Mouse (Mus musculus): ENCODE measurements at regions not wholly inside any gene's neighbourhood (a gene's known extent, or its start where the extent isn't known, plus 50 kb on each side); places are given as distances from the start of the nearest gene placed in this dataset.

DNA sequence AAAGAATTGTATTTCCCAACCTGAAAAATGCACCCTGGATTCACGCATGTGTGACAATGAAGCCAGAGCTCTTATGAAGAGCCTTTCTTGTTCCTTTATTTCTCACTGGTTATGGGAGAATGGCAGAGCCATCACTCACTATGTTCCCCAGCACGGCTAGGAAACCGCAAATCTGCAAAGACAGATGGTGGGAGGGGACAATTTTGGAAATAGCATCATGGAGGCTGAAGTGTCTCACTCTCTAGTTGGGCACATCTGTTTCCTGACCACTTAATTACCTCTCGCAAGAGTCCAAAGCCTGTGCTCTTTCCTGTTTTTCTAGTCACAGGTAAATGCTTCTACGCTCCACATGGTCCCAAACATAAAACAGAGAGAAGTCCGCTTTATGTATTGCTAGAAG, 245.6 kb downstream of the Hivep2 start:
- H3K36me3 ChIP-seq (replicated peaks; ENCODE audit: control insufficient read depth, insufficient read depth) = no peaks in the 10 kb centered on the region

DNA sequence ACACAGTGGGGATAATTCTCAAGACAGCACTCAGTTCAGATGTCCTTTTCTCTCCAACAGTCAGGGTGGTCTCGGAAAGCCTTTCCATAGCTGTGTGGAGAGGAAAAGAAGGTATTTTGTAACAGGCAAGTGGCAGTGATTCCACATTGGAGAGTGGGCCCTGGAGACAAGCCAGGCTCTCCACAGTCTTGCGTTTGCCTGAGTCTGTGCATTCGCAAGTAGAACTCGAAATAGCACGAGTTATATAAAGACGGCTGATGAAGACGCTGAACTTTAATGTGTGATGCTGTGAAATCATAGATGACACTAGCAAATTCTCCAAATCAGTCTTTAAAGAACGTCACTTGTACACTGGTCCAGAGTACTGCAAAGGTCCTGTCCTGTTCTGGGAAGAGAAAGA, 244.6 kb downstream of the Hivep2 start:
- H3K4me3 ChIP-seq (replicated peaks; ENCODE audit: low read length) = no peak overlapping the region
- H3K9ac ChIP-seq = no peak overlapping the region
- no peaks in the 10 kb centered on the region for H3K36me3 ChIP-seq (replicated peaks; ENCODE audit: control insufficient read depth, insufficient read depth)
- no peak overlapping the region for H3K4me2 ChIP-seq (replicated peaks)
- no peak for DNase-seq (ENCODE audit: low spot score)
- no peaks in the 10 kb centered on the region for H3K27me3 ChIP-seq (ENCODE audit: control insufficient read depth, insufficient read depth, low read length)
- ATAC-seq (ENCODE audit: low FRiP score) = no peak
- no peak overlapping the region for H3K27ac ChIP-seq
- no peaks in the 10 kb centered on the region for H3K4me1 ChIP-seq (replicated peaks; ENCODE audit: control insufficient read depth, insufficient read depth, low read length)
- WGBS = 95% methylated on average over 8 of the region's 8 CpGs
- no peaks in the 10 kb centered on the region for H3K9me3 ChIP-seq (ENCODE audit: control insufficient read depth, low read length)

More for the DNA sequence above, 245.6 kb downstream of the Hivep2 start:
- no peaks in the 10 kb centered on the region for H3K4me1 ChIP-seq (replicated peaks; ENCODE audit: control insufficient read depth, insufficient read depth, low read length)
- H3K27me3 ChIP-seq (ENCODE audit: control insufficient read depth, insufficient read depth, low read length) = no peaks in the 10 kb centered on the region
- H3K27ac ChIP-seq = no peak overlapping the region
- H3K4me3 ChIP-seq (replicated peaks; ENCODE audit: low read length) = no peak overlapping the region
- DNase-seq (ENCODE audit: low spot score) (no peak), ATAC-seq (ENCODE audit: low FRiP score) (no peak)
- no peak overlapping the region for H3K4me2 ChIP-seq (replicated peaks)
- WGBS = 81% methylated on average over 6 of the region's 6 CpGs
- H3K9ac ChIP-seq = no peak overlapping the region
- no peaks in the 10 kb centered on the region for H3K9me3 ChIP-seq (ENCODE audit: control insufficient read depth, low read length)

DNA sequence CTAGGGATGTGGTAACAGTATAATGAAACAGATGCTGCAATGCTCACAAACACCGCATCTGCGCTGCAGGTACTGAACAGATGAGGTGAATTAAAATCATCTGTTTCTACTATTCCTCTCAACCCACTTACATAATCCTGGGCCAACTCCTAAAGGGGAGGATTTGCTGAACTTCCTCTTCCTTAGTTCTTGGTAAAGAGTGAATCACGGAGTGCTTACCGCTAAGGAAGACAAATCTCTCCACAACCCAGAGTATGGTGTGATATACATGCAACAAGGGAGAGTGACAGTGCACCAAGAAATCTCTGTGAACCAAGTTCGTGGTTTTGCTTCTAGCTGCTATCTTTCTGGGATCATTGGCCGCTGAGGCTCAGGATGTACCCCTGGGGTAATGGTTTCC, 244.2 kb downstream of the Hivep2 start:
- Histone ChIP-seq H3K4me1 (replicated peaks; ENCODE audit: control insufficient read depth, insufficient read depth, low read length) (no peaks in the 10 kb centered on the region), H3K4me3 (replicated peaks; ENCODE audit: low read length) (no peak overlapping the region), H3K27ac (no peak overlapping the region), H3K4me2 (replicated peaks) (no peak overlapping the region), H3K27me3 (ENCODE audit: control insufficient read depth, insufficient read depth, low read length) (no peaks in the 10 kb centered on the region), H3K36me3 (replicated peaks; ENCODE audit: control insufficient read depth, insufficient read depth) (no peaks in the 10 kb centered on the region), H3K9ac (no peak overlapping the region), H3K9me3 (ENCODE audit: control insufficient read depth, low read length) (no peaks in the 10 kb centered on the region)
- 87% methylated on average over 6 of the region's 6 CpGs for WGBS
- ATAC-seq (ENCODE audit: low FRiP score) (no peak), DNase-seq (ENCODE audit: low spot score) (no peak)

DNA sequence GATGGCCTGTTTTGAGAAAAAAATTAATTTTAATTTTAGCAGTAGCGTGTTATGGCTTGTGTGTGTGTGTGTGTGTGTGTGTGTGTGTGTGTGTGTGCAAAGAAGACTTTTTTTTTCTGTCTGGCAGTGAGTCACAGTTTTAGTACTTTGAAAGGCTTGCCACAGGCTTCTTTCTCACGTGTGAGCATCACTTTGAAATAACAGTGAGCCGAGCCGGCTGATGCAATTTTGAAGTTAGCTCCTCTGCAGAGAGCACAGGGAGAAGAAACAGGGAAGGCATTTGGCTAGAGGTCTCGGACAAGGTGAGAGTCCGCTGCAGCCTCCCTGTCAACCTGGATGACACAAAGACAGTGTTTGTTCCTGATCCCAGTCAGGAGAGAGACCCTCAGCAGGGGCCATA, 242.3 kb downstream of the Hivep2 start:
- no peaks in the 10 kb centered on the region for H3K4me1 ChIP-seq (replicated peaks; ENCODE audit: control insufficient read depth, insufficient read depth, low read length)
- H3K9me3 ChIP-seq (ENCODE audit: control insufficient read depth, low read length) = no peaks in the 10 kb centered on the region
- ATAC-seq (ENCODE audit: low FRiP score) = no peak
- no peaks in the 10 kb centered on the region for H3K27me3 ChIP-seq (ENCODE audit: control insufficient read depth, insufficient read depth, low read length)
- no peaks in the 10 kb centered on the region for H3K36me3 ChIP-seq (replicated peaks; ENCODE audit: control insufficient read depth, insufficient read depth)
- no peak overlapping the region for H3K9ac ChIP-seq
- 82% methylated on average over 6 of the region's 6 CpGs for WGBS
- no peak overlapping the region for H3K4me2 ChIP-seq (replicated peaks)
- H3K27ac ChIP-seq = no peak overlapping the region
- H3K4me3 ChIP-seq (replicated peaks; ENCODE audit: low read length) = no peak overlapping the region
- no peak for DNase-seq (ENCODE audit: low spot score)

DNA sequence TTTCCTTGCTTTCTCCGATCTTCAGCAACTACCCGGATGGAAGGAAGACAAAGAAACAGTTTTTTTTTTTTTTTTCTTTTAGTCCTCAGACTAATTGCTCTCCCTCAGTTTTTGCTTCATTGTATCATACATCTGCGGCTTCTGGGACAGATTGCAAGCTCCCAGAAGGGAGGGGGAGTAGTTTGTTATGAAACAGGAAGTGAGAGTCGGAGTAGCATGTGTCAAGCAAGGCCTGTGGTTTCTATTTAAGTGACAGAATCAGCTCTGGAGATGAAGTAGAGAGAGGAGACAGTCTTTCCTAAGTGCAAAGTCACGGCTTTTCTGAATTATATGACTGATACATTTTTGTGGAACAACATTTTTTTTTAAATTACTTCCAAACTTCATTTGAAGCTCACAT, 241.7 kb downstream of the Hivep2 start:
- Histone ChIP-seq H3K9ac (no peak overlapping the region), H3K27ac (no peak overlapping the region), H3K27me3 (ENCODE audit: control insufficient read depth, insufficient read depth, low read length) (no peaks in the 10 kb centered on the region), H3K4me3 (replicated peaks; ENCODE audit: low read length) (no peak overlapping the region), H3K9me3 (ENCODE audit: control insufficient read depth, low read length) (no peaks in the 10 kb centered on the region), H3K4me2 (replicated peaks) (no peak overlapping the region), H3K4me1 (replicated peaks; ENCODE audit: control insufficient read depth, insufficient read depth, low read length) (no peaks in the 10 kb centered on the region), H3K36me3 (replicated peaks; ENCODE audit: control insufficient read depth, insufficient read depth) (no peaks in the 10 kb centered on the region)
- no peak for ATAC-seq (ENCODE audit: low FRiP score)
- WGBS = 61% methylated on average over 5 of the region's 5 CpGs
- DNase-seq (ENCODE audit: low spot score) = no peak

DNA sequence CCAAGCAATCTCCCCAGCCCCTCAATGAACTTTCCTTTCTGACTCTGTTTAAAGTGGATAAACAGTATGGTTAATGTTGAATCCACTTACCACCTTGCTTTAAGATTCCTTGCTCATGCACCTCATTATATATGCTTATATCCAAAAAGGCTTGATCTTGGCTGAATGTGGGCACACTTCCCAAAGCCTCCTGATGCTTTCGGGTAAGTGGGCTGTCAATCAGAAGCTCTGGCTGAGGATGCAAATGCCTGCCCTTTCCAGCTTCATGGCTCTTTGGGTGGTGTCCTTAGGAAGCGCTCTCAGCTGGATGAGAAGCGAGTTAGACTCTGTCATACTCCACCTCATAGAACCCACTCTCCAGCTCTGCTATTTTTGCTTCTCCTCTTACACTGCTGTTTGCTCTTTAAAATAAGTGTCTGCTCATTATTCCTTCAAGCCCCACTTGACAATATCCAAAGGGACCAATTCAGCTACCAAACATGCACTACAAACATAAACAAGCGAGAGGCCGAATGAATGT, 241.2 kb downstream of the Hivep2 start:
- H3K4me3 ChIP-seq (replicated peaks; ENCODE audit: low read length) = no peak overlapping the region
- H3K4me2 ChIP-seq (replicated peaks) = no peak overlapping the region
- DNase-seq (ENCODE audit: low spot score) (no peak), ATAC-seq (ENCODE audit: low FRiP score) (no peak)
- no peaks in the 10 kb centered on the region for H3K4me1 ChIP-seq (replicated peaks; ENCODE audit: control insufficient read depth, insufficient read depth, low read length)
- no peaks in the 10 kb centered on the region for H3K9me3 ChIP-seq (ENCODE audit: control insufficient read depth, low read length)
- H3K27me3 ChIP-seq (ENCODE audit: control insufficient read depth, insufficient read depth, low read length) = no peaks in the 10 kb centered on the region
- H3K36me3 ChIP-seq (replicated peaks; ENCODE audit: control insufficient read depth, insufficient read depth) = no peaks in the 10 kb centered on the region
- no peak overlapping the region for H3K9ac ChIP-seq
- H3K27ac ChIP-seq = no peak overlapping the region
- WGBS = 71% methylated on average over 5 of the region's 5 CpGs
